Mouse (Mus musculus) cerebellum, adult 11 months (tissue): ENCODE data around the gene Arhgap19.
"Not testable (repeated sequence)": the region's sequence is repeated elsewhere in the genome, so short reads cannot be mapped to it uniquely, and the experiment has no call there.

ENCODE experiments used
- DNase-seq: peaks from one replicate; pipeline ENCODE4 v3.0.0; 2022

Arhgap19 gene

GRCm38 (mm10) chr19:41801742-41802369 lies at the start of gene Arhgap19:
Arhgap19 (minus strand) TSS chr19:41802047.
- DNase-seq: peak; percentile 86

DNA sequence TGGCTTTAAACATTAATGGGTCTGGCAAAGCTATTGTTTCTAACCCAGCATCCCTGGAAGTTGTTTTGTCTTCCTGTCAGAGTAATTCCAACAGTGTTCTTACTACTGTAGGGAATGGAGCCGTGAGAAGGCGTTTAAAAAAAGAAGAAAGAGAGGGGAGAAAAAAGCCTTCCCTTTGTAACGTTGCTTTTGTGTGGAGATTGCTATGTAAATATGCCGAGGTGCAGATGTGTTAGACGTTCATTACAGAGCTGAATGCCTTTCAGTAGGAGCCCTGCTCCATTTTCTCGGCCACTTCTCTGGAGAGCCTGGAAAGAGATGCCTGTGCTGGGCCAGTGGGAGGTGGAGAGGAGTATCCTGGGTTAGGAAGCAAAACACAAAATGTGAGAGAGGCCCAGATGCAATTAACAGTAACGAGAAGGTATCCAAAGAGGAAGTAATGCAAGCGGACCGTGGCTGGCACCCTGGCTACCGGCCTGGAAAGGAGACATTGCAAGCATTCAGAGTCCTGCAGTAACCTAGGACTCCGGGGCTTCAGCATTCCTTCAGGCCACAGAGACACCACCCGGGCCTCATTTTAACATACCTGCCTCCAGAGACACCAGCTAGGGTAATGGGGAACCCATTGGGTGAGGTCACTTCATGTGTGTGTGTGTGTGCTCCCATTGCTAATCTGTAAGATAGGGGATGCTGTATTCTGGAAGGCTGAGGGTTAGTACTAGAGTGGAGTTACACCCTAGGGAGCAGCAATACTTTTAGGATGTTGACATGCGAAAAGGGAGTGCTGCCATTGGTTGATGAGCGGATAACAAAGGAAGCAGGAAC lies 49.1 kb upstream of the Arhgap19 start:
- no peak for DNase-seq

GRCm38 (mm10) chr19:41850021-41850718 lies 48.3 kb upstream of the Arhgap19 start:
- DNase-seq: no peak

- peak; percentile 84 for DNase-seq
Observed at GRCm38 (mm10) chr19:41847992-41848851, 46.4 kb upstream of the Arhgap19 start, which contains the start of gene Frat2. Frat2 (minus strand) TSS chr19:41848132.

GRCm38 (mm10) chr19:41847614-41847991 lies 45.8 kb upstream of the Arhgap19 start:
- DNase-seq: not testable (repeated sequence)

DNA sequence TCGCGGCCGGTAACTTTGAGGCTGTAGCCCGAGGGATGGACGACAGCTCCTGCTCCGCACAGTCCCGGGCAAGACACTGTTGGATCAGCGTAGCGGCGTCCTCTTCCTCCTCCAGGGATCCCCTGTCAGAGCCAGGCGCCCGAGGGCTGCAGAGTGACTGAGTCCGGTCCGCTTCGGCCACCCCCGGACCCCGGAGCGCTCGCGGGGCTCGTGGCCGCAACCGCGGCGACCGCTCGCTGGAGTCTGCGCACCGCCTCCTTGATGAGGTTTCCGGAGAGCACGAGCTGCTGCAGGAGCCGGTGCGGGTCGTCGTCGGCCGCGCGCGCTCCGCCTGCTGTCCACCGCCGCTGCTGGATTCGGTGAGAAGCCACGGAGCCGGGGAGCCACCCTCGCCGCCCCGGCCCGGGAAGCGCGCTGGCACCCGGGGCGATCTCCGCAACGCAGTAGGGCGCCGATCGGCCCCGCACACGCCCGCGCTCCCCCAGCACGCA lies 45.3 kb upstream of the Arhgap19 start:
- DNase-seq: peak; percentile 42

GRCm38 (mm10) chr19:41846366-41847090 lies 44.7 kb upstream of the Arhgap19 start:
- DNase-seq: no peak

- DNase-seq: no peak
Observed at GRCm38 (mm10) chr19:41844345-41844744, 42.5 kb upstream of the Arhgap19 start.

DNA sequence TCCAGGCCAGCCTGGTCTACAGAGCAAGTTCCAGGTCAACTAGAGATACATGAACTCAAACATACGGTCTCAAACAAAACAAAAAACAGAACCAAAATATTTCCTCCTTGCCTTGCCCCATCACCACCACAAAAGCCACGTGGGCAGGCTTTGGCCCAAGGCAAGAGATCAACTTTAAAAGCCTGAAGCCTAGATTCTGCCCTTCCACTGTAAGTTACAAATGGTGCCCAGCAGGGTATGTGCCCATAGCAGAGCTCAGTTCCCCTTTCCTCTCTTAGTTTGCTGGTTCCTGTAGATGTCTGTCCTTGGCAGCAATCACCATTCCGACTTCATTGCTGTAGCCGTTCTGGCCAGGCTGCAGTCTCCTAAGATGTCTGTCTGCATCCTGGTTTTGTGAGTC lies 40.9 kb upstream of the Arhgap19 start:
- no peak for DNase-seq

DNA sequence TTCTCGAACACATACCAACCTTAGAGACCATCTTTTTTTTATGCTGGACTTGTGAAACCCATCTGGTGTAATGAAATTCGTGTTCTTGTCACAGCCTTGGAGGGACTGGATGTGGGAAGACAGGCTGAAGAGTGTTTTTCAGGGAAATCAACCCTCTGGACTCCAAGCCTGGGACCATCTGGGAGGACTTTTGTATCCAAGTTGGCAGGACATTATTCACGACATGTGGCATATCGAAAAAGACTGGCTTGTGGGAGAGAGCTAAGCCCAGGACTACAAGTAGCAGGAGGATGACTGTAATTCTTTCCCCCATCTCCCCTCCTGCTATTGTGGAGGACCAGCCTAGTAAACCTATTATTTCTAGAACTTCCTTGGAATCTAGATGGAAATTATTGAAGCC lies 40.3 kb upstream of the Arhgap19 start:
- no peak for DNase-seq

GRCm38 (mm10) chr19:41841105-41841750 lies 39.4 kb upstream of the Arhgap19 start:
- DNase-seq: no peak

DNA sequence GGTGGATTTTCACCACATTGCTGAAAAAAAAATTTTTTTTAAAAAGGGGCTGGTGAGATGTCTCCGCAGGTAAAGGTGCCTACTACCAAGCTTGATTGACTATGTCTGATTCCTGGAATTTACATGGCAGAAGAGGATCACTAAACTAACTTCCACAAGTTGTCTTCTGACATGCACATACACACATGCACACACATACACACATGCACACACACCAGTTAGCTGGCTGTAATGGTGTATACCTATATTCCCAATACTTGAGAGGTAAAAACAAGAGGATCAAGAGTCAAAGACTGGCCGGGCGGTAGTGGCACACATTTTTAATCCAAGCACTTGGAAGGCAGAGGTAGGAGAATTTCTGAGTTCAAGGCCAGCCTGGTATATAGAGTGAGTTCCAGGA lies 37.8 kb upstream of the Arhgap19 start:
- no peak for DNase-seq

DNA sequence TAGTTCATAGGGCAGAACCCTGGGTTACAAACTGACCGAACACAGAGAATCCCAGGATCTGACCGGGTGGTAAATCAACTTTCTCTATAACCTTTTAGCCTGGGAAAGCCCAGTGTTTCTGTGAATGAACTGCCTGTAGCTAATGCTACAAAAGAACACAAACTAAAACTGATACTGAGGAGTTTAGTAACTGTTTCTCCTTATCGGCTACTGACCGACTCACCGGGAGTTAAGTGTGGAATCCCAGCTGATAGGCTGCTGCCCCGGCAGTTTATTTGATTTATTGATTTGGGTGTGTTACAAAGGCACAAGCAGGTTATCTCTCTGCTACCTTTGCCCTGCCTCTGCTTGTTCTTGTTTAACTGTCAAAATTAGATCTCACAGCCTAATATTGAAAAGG lies 37.0 kb upstream of the Arhgap19 start:
- DNase-seq: no peak

GRCm38 (mm10) chr19:41837917-41838261 lies 36.0 kb upstream of the Arhgap19 start:
- DNase-seq: no peak

DNA sequence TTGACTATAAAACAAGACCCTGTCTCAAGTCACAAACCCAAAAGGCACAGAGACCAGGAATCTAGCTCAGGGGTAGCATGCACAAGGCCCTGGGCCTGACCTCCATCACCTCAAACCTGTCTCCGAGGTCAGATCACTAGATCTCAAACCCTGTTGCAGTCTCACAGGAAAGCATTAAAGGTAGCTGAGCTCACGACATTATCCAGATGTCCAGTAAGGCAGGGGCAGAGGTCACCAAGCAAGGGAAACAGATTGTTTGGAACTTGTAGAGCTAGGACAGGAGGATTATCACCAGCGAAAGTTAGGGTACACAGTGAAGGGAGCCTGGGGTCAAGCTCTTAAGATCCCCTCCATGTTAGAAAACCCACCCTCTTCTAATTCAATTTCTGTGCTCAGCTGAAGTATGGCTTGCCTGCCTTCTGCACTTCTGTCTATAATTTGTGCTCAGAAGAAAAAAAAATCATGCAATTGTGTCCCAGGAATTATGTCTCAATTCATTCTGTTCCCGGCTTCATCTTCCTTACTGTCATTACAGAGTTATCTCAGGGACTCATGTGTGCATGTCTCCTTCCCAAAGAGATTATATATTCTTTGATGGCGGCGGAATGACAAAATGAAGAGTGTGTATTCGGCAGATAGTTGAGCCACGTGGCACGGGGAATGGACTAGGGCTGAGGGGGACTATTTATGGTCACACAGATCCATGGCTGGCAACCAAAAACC lies 35.5 kb upstream of the Arhgap19 start:
- no peak for DNase-seq

- DNase-seq: no peak
Observed at GRCm38 (mm10) chr19:41836719-41837118, 34.9 kb upstream of the Arhgap19 start.

DNA sequence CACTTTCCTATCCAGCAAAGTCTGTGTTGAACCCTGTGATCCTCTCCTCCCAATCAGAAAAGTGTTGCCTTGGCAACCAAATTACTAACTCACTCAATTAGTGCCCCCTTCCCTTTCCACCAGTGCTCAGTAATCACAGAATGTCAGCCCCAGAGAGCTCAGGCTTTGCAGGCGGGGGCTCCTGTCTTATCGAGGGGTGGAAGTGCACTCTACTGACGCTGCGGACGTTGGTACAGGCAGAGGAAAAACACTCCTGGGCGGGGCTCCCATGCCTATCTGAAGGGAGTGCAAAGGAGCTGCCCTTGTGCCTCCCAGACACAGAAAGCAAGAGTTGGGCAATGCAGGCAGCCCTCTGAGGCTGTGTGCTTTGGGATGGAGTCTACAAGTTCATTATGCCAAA lies 34.0 kb upstream of the Arhgap19 start:
- DNase-seq: no peak

DNA sequence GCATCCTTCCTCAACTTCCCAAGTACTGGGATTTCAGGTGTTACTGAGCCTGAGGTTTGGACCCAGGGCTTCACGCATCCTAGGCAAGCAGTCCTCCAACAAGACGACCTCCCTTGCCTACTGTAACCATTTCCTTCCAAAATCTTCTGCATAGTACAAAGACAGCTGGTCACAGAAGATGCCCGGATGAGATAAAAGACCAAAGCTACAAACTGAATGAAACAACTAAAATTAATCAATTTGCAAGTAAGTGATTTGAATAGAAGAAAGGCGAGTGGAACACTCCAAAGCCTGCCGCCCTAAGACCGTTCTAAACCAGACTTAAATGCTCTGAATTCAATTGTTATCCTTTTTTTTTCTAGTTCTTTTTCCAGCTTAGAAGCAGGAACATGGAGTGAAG lies 33.6 kb upstream of the Arhgap19 start:
- no peak for DNase-seq

GRCm38 (mm10) chr19:41832501-41833201 lies 30.8 kb upstream of the Arhgap19 start:
- DNase-seq: no peak
